Mouse (Mus musculus) C2C12 (cell line): ENCODE measurements around the gene Susd4. TPM values are rescaled to one million over a fixed set of nuclear protein-coding genes. Genes with fewer than 3 reads are reported as not detected.

Experiments used
- H3K27me3 ChIP-seq: one replicate; pipeline ENCODE4 v1.6.1; 2011; ENCODE audit not compliant: control insufficient read depth, insufficient read depth, insufficient read length
- H3K36me3 ChIP-seq: one replicate; pipeline ENCODE4 v1.6.1; 2011; ENCODE audit not compliant: control insufficient read depth, insufficient read depth
- H3K4me3 ChIP-seq: one replicate; pipeline ENCODE4 v1.5.1; 2011; ENCODE audit warnings: mild to moderate bottlenecking, control low read depth; ENCODE audit not compliant: poor library complexity, insufficient read depth, severe bottlenecking
- H3K79me2 ChIP-seq: one replicate; pipeline ENCODE4 v1.6.1; 2011; ENCODE audit not compliant: control insufficient read depth, insufficient read depth
- H3K79me3 ChIP-seq: one replicate; pipeline ENCODE4 v1.6.1; 2011; ENCODE audit warnings: low read depth, control low read depth
- H3ac ChIP-seq: one replicate; pipeline ENCODE3; 2011; ENCODE audit warnings: low read depth; ENCODE audit not compliant: control insufficient read depth, insufficient read length
- CEBPB ChIP-seq: IDR thresholded peaks from one replicate; pipeline ENCODE4 v1.6.1; 2011; ENCODE audit warnings: low read depth, mild to moderate bottlenecking, control low read depth, moderate library complexity
- CTCF ChIP-seq: IDR thresholded peaks from one replicate; pipeline ENCODE4 v1.5.1; 2011; ENCODE audit not compliant: control insufficient read depth, insufficient read depth, insufficient read length
- FOSL1 ChIP-seq: IDR thresholded peaks from one replicate; pipeline ENCODE4 v1.8.0; 2011; ENCODE audit warnings: mild to moderate bottlenecking, low read length; ENCODE audit not compliant: poor library complexity, insufficient read depth, severe bottlenecking
- MAX ChIP-seq: IDR thresholded peaks from one replicate; pipeline ENCODE4 v1.6.1; 2011; ENCODE audit warnings: mild to moderate bottlenecking, control low read depth
- MYOD1 ChIP-seq: IDR thresholded peaks from one replicate; pipeline ENCODE4 v1.6.1; 2011; ENCODE audit warnings: low read depth; ENCODE audit not compliant: control insufficient read depth, insufficient read length
- MYOG ChIP-seq: IDR thresholded peaks from one replicate; pipeline ENCODE4 v1.6.1; 2011; ENCODE audit not compliant: control insufficient read depth, insufficient read length; ENCODE audit errors: extremely low read depth
- USF1 ChIP-seq: IDR thresholded peaks from one replicate; pipeline ENCODE4 v1.6.1; 2011; ENCODE audit warnings: low read depth, mild to moderate bottlenecking, control low read depth, moderate library complexity
- polyA plus RNA-seq: library from polyadenylated mRNA; unstranded; fragments of >200 nt; fragmentation: generic; extraction: Trizol; gene quantifications from one replicate; pipeline ENCODE4 v1.2.1, GENCODE M21; 2012; ENCODE audit warnings: missing spikeins

Susd4 gene
- polyA plus RNA-seq, 1 experiment: 0.07 TPM

- H3K79me2 ChIP-seq: no peaks in the 10 kb centered on the region
- H3ac ChIP-seq: no peak overlapping the region
- H3K36me3 ChIP-seq: no peaks in the 10 kb centered on the region
- H3K79me3 ChIP-seq: no peaks in the 10 kb centered on the region
- TF ChIP-seq MYOD1 (no peak), MAX (no peak), CEBPB (no peak), CTCF (no peak), MYOG (no peak), USF1 (no peak), FOSL1 (no peak)
- H3K27me3 ChIP-seq: no peaks in the 10 kb centered on the region
- H3K4me3 ChIP-seq: no peak overlapping the region
Measured at GRCm38 (mm10) chr1:182914121-182914908, 150.7 kb downstream of the Susd4 start.

GRCm38 (mm10) chr1:182916166-182916565, 152.5 kb downstream of the Susd4 start:
- Histone ChIP-seq H3K36me3 (no peaks in the 10 kb centered on the region), H3K4me3 (no peak overlapping the region), H3ac (no peak overlapping the region), H3K79me2 (no peaks in the 10 kb centered on the region), H3K79me3 (no peaks in the 10 kb centered on the region), H3K27me3 (peaks cover 4% of the 10 kb centered on the region)
- TF ChIP-seq MYOG: no peak

DNA sequence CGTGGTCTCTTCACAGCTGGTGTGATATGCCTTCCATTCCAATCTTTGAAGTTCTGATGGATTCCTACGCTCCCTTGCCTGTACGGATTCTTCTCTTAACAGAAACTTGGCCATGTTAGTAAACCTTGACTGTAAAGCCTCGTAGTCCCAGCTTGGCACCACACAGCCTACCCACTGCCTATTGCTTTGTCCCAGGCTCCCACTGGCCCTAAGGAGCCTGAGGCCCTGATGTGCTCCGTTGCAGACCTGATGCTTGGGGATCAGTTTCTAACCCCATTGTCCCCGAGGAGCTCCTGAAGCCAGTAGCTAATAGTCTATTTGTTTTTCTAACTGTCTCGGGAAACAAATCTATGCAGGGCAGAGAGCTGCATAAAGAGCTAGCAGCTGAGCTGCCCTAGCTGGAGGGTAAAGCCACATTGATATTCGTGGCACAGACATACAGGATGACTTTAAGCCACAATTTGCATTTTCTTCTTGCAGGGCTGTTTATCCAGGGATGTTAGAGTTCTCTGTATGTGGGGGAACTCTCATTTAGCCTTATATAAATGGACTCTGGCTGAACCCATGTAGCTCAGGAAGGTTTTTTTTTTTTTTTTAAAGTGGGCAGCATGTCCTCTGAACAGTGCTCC, 155.2 kb downstream of the Susd4 start:
- Histone ChIP-seq H3K36me3 (no peaks in the 10 kb centered on the region), H3K79me2 (no peaks in the 10 kb centered on the region), H3ac (no peak overlapping the region), H3K79me3 (no peaks in the 10 kb centered on the region), H3K27me3 (peaks cover 4% of the 10 kb centered on the region), H3K4me3 (no peak overlapping the region)
- TF ChIP-seq FOSL1 (no peak), MYOG (no peak), CEBPB (no peak), USF1 (no peak), MAX (no peak), CTCF (no peak), MYOD1 (no peak)

- Histone ChIP-seq H3K36me3 (no peaks in the 10 kb centered on the region), H3ac (no peak overlapping the region), H3K4me3 (no peak overlapping the region), H3K27me3 (peaks cover 4% of the 10 kb centered on the region), H3K79me2 (no peaks in the 10 kb centered on the region), H3K79me3 (no peaks in the 10 kb centered on the region)
- TF ChIP-seq MYOG (no peak), USF1 (no peak), FOSL1 (no peak), CTCF (no peak), MAX (no peak)
Measured at GRCm38 (mm10) chr1:182922824-182923223, 159.2 kb downstream of the Susd4 start.

GRCm38 (mm10) chr1:182926465-182926864, 162.8 kb downstream of the Susd4 start:
- no peaks in the 10 kb centered on the region for H3K36me3 ChIP-seq
- H3K79me3 ChIP-seq: no peaks in the 10 kb centered on the region
- no peaks in the 10 kb centered on the region for H3K79me2 ChIP-seq
- no peak for TF ChIP-seq CTCF
- no peak for TF ChIP-seq MAX
- TF ChIP-seq MYOD1: no peak
- no peak for TF ChIP-seq MYOG
- TF ChIP-seq FOSL1: no peak
- TF ChIP-seq CEBPB: no peak
- no peak for TF ChIP-seq USF1
- no peaks in the 10 kb centered on the region for H3K27me3 ChIP-seq
- H3K4me3 ChIP-seq: no peak overlapping the region
- no peak overlapping the region for H3ac ChIP-seq
